Mouse (Mus musculus) sigmoid colon, adult 10 weeks (tissue): ENCODE measurements around the gene Sgo2b. TPM values are rescaled to one million over a fixed set of nuclear protein-coding genes. Genes with fewer than 3 reads are reported as not detected.

Source experiments
- polyA plus RNA-seq: library from polyadenylated mRNA; stranded (reverse); fragments of 350-450 nt; fragmentation: Illumina TruSeq; extraction: RNeasy Lipid Tissue Mini Kit (QIAGEN cat#74804); gene quantifications from one replicate; pipeline ENCODE4 v1.2.3, GENCODE M21; 2014; ENCODE audit warnings: low read depth, low replicate concordance

Sgo2b gene
- not detected for polyA plus RNA-seq

DNA sequence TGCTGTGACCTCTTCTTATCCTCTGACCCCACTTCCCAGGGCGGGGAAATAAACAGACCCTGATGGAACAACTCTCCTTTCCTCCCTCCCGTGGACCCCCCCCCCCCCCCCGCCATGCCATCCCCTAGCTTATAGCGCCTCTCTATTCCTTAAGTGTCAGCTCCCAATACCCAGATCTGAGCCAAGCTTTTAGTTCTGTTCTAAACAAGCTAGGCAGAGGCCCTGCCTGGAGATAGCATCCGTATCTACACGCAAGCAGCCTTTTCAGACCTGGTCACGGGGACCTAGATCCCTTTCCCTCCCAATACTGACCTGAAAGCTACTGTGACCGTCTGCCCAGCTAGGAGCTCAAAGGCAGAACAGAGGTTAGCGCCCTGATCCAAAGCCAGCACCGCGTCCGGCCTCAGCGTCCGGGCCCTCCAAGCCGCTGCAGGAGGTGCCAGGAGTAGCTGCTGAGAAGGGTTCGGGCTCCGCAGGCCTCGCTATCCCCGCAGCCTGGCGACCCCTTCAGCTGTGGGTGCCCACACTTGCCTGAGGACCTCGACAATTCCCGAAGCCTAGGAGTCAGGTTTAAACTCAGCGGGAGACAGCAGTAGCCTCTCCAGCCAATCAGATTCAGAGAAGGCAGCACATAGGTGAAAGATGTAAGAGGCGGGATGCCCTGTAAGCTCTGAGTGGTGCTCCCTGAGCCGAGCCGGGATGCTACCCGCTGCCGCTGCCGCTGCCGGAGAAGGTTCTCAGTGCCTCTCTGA lies at the start of gene Sgo2b:
TSS of gene Sgo2b (minus strand) at position 623 of the 752 bp plus-strand sequence.

